Mouse (Mus musculus) forebrain, embryonic 14.5 days (tissue): ENCODE results near the gene Gm10282. TPM values are rescaled to one million over a fixed set of nuclear protein-coding genes. Genes with fewer than 3 reads are reported as not detected.

Source experiments
- ATAC-seq: fragments of 200-750 bp; cut with Nextera tagmentation; 2 replicates; pipeline ENCODE4 v1.8.0; 2017; ENCODE audit warnings: mild to moderate bottlenecking, moderate library complexity
- DNase-seq: peaks from one replicate; pipeline ENCODE4 v3.0.0-alpha.2; 2015; ENCODE audit warnings: low spot score
- H3K27ac ChIP-seq: fragments of 300-500 bp; sonication (generic); 2 replicates; pipeline ENCODE4 v1.5.1; 2014; ENCODE audit warnings: low read depth, mild to moderate bottlenecking, control low read depth, low read length, moderate library complexity
- H3K27me3 ChIP-seq: fragments of 300-500 bp; sonication (generic); replicated peaks from 2 replicates; pipeline ENCODE4 v1.6.1; 2014; ENCODE audit warnings: low read length, control low read depth, mixed read lengths; ENCODE audit not compliant: control insufficient read depth, insufficient read depth
- H3K36me3 ChIP-seq: fragments of 300-500 bp; sonication (generic); 2 replicates; pipeline ENCODE4 v1.6.1; 2014; ENCODE audit warnings: low read length, control low read depth; ENCODE audit not compliant: control insufficient read depth, insufficient read depth
- H3K4me1 ChIP-seq: fragments of 300-500 bp; sonication (generic); 2 replicates; pipeline ENCODE4 v1.6.1; 2014; ENCODE audit warnings: antibody characterized with exemption, low read length, control low read depth; ENCODE audit not compliant: control insufficient read depth, insufficient read depth
- H3K4me2 ChIP-seq: fragments of 300-500 bp; sonication (generic); 2 replicates; pipeline ENCODE4 v1.6.1; 2014; ENCODE audit warnings: mild to moderate bottlenecking, control low read depth, low read length
- H3K4me3 ChIP-seq: fragments of 300-500 bp; sonication (generic); 2 replicates; pipeline ENCODE4 v1.5.1; 2014; ENCODE audit warnings: low read depth, low read length, control low read depth
- H3K9ac ChIP-seq: fragments of 300-500 bp; sonication (generic); 2 replicates; pipeline ENCODE4 v1.6.1; 2014; ENCODE audit warnings: mild to moderate bottlenecking, low read length, control low read depth, moderate library complexity
- H3K9me3 ChIP-seq: fragments of 300-500 bp; sonication (generic); replicated peaks from 2 replicates; pipeline ENCODE4 v1.6.1; 2016; ENCODE audit warnings: low read length, control low read depth, mixed read lengths; ENCODE audit not compliant: control insufficient read depth
- WGBS: fragments of 180-500 bp; shearing (Covaris S2); extraction: QIAGEN DNeasy Blood & Tissue Kit; methylation state at CpG from one replicate; pipeline ENCODE4 v1.1.7; 2014; 5-methylcytosine and 5-hydroxymethylcytosine counted together
- polyA plus RNA-seq: library from polyadenylated mRNA; unstranded; fragments of >200 nt; fragmentation: Nextera tagmentation; extraction: Ambion mirVana; gene quantifications from 2 replicates; pipeline ENCODE4 v1.2.1, GENCODE M21; 2014

Gm10282 gene
- polyA plus RNA-seq, 1 experiment from 2014 or later: 31.0 TPM

GRCm38 (mm10) chr8:72272361-72272760 lies 32.7 kb downstream of the Gm10282 start:
- no peak overlapping the region for H3K27ac ChIP-seq
- no peak overlapping the region for H3K9ac ChIP-seq
- no peaks in the 10 kb centered on the region for H3K36me3 ChIP-seq
- WGBS: 11% methylated on average over 3 of the region's 3 CpGs
- H3K27me3 ChIP-seq: no peaks in the 10 kb centered on the region
- H3K4me3 ChIP-seq: no peak overlapping the region
- H3K4me2 ChIP-seq: no peak overlapping the region
- ATAC-seq (no peak), DNase-seq (peak; percentile 39)
- H3K9me3 ChIP-seq: no peaks in the 10 kb centered on the region
- H3K4me1 ChIP-seq: no peaks in the 10 kb centered on the region

DNA sequence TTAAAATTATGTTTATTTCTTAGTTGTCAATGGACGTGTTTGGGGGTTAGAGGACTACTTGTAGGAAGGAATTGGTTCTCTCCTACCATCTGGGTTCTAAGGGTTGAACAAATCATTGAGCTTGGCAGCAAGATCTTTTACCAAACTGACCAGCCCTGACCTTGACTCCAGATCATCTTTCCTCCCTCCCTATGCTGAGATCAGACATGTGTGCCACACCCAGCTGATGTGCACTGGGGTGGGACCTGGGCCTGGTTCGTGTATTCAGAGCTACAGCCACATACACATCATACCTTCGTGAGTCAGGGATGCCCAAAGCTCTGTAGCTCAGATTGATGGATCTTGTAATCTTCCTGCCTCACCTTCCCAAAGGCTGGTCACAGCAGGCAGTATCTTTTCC lies 33.4 kb downstream of the Gm10282 start:
- no peak overlapping the region for H3K4me2 ChIP-seq
- H3K36me3 ChIP-seq: no peaks in the 10 kb centered on the region
- no peak overlapping the region for H3K9ac ChIP-seq
- H3K9me3 ChIP-seq: no peaks in the 10 kb centered on the region
- no peak for ATAC-seq
- no peaks in the 10 kb centered on the region for H3K4me1 ChIP-seq
- no peak for DNase-seq
- 79% methylated on average over 3 of the region's 3 CpGs for WGBS
- H3K4me3 ChIP-seq: no peak overlapping the region
- no peaks in the 10 kb centered on the region for H3K27me3 ChIP-seq
- no peak overlapping the region for H3K27ac ChIP-seq

- DNase-seq: no peak
- no peak overlapping the region for H3K4me3 ChIP-seq
- no peak overlapping the region for H3K9ac ChIP-seq
- no peak overlapping the region for H3K4me2 ChIP-seq
- no peak for ATAC-seq
- H3K4me1 ChIP-seq: no peaks in the 10 kb centered on the region
- 71% methylated on average over 11 of the region's 11 CpGs for WGBS
- H3K27ac ChIP-seq: no peak overlapping the region
- no peaks in the 10 kb centered on the region for H3K27me3 ChIP-seq
- no peaks in the 10 kb centered on the region for H3K36me3 ChIP-seq
- no peaks in the 10 kb centered on the region for H3K9me3 ChIP-seq
These were observed 33.9 kb downstream of the Gm10282 start for GRCm38 (mm10) chr8:72271051-72271660.

- no peak overlapping the region for H3K27ac ChIP-seq
- H3K9ac ChIP-seq: no peak overlapping the region
- no peak overlapping the region for H3K4me3 ChIP-seq
- no peaks in the 10 kb centered on the region for H3K27me3 ChIP-seq
- H3K4me1 ChIP-seq: no peaks in the 10 kb centered on the region
- H3K9me3 ChIP-seq: no peaks in the 10 kb centered on the region
- DNase-seq: no peak
- H3K4me2 ChIP-seq: no peak overlapping the region
- no peak for ATAC-seq
- 89% methylated on average over 12 of the region's 12 CpGs for WGBS
- no peaks in the 10 kb centered on the region for H3K36me3 ChIP-seq
These were observed 34.5 kb downstream of the Gm10282 start for GRCm38 (mm10) chr8:72270606-72271005.

- no peaks in the 10 kb centered on the region for H3K27me3 ChIP-seq
- H3K4me2 ChIP-seq: no peak overlapping the region
- DNase-seq (no peak), ATAC-seq (no peak)
- 89% methylated on average over 15 of the region's 15 CpGs for WGBS
- H3K4me3 ChIP-seq: no peak overlapping the region
- no peak overlapping the region; the same call in 1 of the 2 replicates for H3K27ac ChIP-seq
- H3K9ac ChIP-seq: no peak overlapping the region
- H3K36me3 ChIP-seq: no peaks in the 10 kb centered on the region
- H3K9me3 ChIP-seq: no peaks in the 10 kb centered on the region
- H3K4me1 ChIP-seq: no peaks in the 10 kb centered on the region
These were observed 36.7 kb downstream of the Gm10282 start for GRCm38 (mm10) chr8:72268356-72268755.

DNA sequence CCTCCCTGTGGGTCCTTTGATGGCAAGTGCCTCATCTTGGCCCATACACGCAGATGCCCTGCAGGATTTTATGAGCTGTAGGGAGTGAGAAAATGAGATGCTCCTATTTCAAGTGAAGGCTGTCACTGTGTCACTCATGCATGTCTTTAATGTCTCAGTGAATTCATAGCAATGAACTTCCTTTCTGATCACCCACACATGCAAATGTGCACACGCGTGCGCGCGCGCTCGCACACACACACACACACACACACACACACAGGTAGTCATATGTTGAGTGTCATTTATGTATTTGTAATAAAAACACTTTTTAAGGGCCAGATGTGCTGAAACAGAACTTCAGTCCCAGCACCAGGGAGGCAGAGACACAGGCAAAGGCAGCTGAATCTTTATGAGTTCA lies 38.0 kb downstream of the Gm10282 start:
- no peak for DNase-seq
- no peaks in the 10 kb centered on the region for H3K36me3 ChIP-seq

GRCm38 (mm10) chr8:72266671-72267070 lies 38.4 kb downstream of the Gm10282 start:
- DNase-seq (no peak), ATAC-seq (no peak)
- H3K9ac ChIP-seq: no peak overlapping the region
- no peaks in the 10 kb centered on the region for H3K36me3 ChIP-seq
- no peaks in the 10 kb centered on the region for H3K4me1 ChIP-seq
- no peak overlapping the region for H3K4me2 ChIP-seq
- no peaks in the 10 kb centered on the region for H3K9me3 ChIP-seq
- H3K27me3 ChIP-seq: no peaks in the 10 kb centered on the region
- no peak overlapping the region for H3K27ac ChIP-seq
- no peak overlapping the region for H3K4me3 ChIP-seq

More for the DNA sequence above, 38.0 kb downstream of the Gm10282 start:
- Histone ChIP-seq H3K9ac (no peak overlapping the region), H3K27me3 (no peaks in the 10 kb centered on the region), H3K9me3 (no peaks in the 10 kb centered on the region), H3K4me1 (no peaks in the 10 kb centered on the region), H3K27ac (no peak overlapping the region), H3K4me3 (no peak overlapping the region), H3K4me2 (no peak overlapping the region)
- 99% methylated on average over 8 of the region's 8 CpGs for WGBS
- ATAC-seq: no peak

- Histone ChIP-seq H3K4me2 (no peak overlapping the region), H3K4me3 (no peak overlapping the region), H3K9me3 (no peaks in the 10 kb centered on the region), H3K9ac (no peak overlapping the region), H3K27me3 (no peaks in the 10 kb centered on the region), H3K36me3 (no peaks in the 10 kb centered on the region), H3K4me1 (no peaks in the 10 kb centered on the region), H3K27ac (no peak overlapping the region)
- ATAC-seq (no peak), DNase-seq (no peak)
- WGBS: 57% methylated on average over 5 of the region's 7 CpGs
These were observed 39.7 kb downstream of the Gm10282 start for GRCm38 (mm10) chr8:72265342-72265741.

- Histone ChIP-seq H3K9me3 (no peaks in the 10 kb centered on the region), H3K4me3 (no peak overlapping the region), H3K27ac (no peak overlapping the region), H3K36me3 (no peaks in the 10 kb centered on the region), H3K9ac (no peak overlapping the region), H3K27me3 (no peaks in the 10 kb centered on the region), H3K4me2 (no peak overlapping the region), H3K4me1 (no peaks in the 10 kb centered on the region)
- WGBS: 75% methylated on average over 7 of the region's 7 CpGs
- no peak for DNase-seq
- no peak for ATAC-seq
These were observed 41.6 kb downstream of the Gm10282 start for GRCm38 (mm10) chr8:72263451-72263850.
